Mouse (Mus musculus) heart, embryonic 11.5 days (tissue): ENCODE data around the gene Pyroxd1. TPM values are rescaled to one million over a fixed set of nuclear protein-coding genes. Genes with fewer than 3 reads are reported as not detected.

ENCODE experiments used
- ATAC-seq: fragments of 200-750 bp; cut with Nextera tagmentation; replicated peaks from 2 replicates; pipeline ENCODE4 v1.8.0; 2017; ENCODE audit warnings: moderate library complexity; ENCODE audit not compliant: insufficient number of reproducible peaks, low FRiP score, low TSS enrichment
- H3K27ac ChIP-seq: fragments of 300-500 bp; sonication (generic); 2 replicates; pipeline ENCODE4 v1.5.1; 2014; ENCODE audit warnings: mild to moderate bottlenecking, low read depth, low read length
- H3K27me3 ChIP-seq: fragments of 300-500 bp; sonication (generic); 2 replicates; pipeline ENCODE4 v1.6.1; 2014; ENCODE audit warnings: mild to moderate bottlenecking, low read length, mixed read lengths; ENCODE audit not compliant: control insufficient read depth, insufficient read depth
- H3K36me3 ChIP-seq: fragments of 300-500 bp; sonication (generic); 2 replicates; pipeline ENCODE4 v1.6.1; 2014; ENCODE audit warnings: mild to moderate bottlenecking, low read length, moderate library complexity, mixed read lengths; ENCODE audit not compliant: control insufficient read depth, insufficient read depth
- H3K4me1 ChIP-seq: fragments of 300-500 bp; sonication (generic); 2 replicates; pipeline ENCODE4 v1.6.1; 2014; ENCODE audit warnings: low read length; ENCODE audit not compliant: control insufficient read depth, insufficient read depth
- H3K4me2 ChIP-seq: fragments of 300-500 bp; sonication (generic); 2 replicates; pipeline ENCODE4 v1.6.1; 2014; ENCODE audit warnings: mild to moderate bottlenecking, moderate library complexity
- H3K4me3 ChIP-seq: fragments of 300-500 bp; sonication (generic); 2 replicates; pipeline ENCODE4 v1.5.1; 2014; ENCODE audit warnings: low read depth, low read length
- H3K9ac ChIP-seq: fragments of 300-500 bp; sonication (generic); 2 replicates; pipeline ENCODE4 v1.6.1; 2014; ENCODE audit warnings: mild to moderate bottlenecking, low read depth, low read length, moderate library complexity
- H3K9me3 ChIP-seq: fragments of 300-500 bp; sonication (generic); replicated peaks from 2 replicates; pipeline ENCODE4 v1.6.1; 2016; ENCODE audit warnings: low read length; ENCODE audit not compliant: control insufficient read depth
- WGBS: fragments of 180-500 bp; shearing (Covaris S2); extraction: QIAGEN DNeasy Blood & Tissue Kit; methylation state at CpG from one replicate; pipeline ENCODE4 v1.1.7; 2014; ENCODE audit not compliant: insufficient replicate concordance; 5-methylcytosine and 5-hydroxymethylcytosine counted together
- polyA plus RNA-seq: library from polyadenylated mRNA; unstranded; fragments of >200 nt; fragmentation: Nextera tagmentation; extraction: Ambion mirVana; gene quantifications from 2 replicates; pipeline ENCODE4 v1.2.1, GENCODE M21; 2014

Pyroxd1 gene
- polyA plus RNA-seq, 1 experiment from 2014 or later: 15.8 TPM

- Histone ChIP-seq H3K36me3 (0 out of 2 replicates have a peak, but pooled peaks cover 5% of the 10 kb centered on the region), H3K9me3 (no peaks in the 10 kb centered on the region), H3K9ac (no peak overlapping the region), H3K4me2 (no peak overlapping the region), H3K4me1 (no peaks in the 10 kb centered on the region), H3K4me3 (no peak overlapping the region), H3K27ac (no peak overlapping the region), H3K27me3 (no peaks in the 10 kb centered on the region)
- WGBS: 75% methylated on average over 8 of the region's 8 CpGs
- ATAC-seq: no peak
Measured at GRCm38 (mm10) chr6:142365742-142366472, 20.5 kb downstream of the Pyroxd1 start.

DNA sequence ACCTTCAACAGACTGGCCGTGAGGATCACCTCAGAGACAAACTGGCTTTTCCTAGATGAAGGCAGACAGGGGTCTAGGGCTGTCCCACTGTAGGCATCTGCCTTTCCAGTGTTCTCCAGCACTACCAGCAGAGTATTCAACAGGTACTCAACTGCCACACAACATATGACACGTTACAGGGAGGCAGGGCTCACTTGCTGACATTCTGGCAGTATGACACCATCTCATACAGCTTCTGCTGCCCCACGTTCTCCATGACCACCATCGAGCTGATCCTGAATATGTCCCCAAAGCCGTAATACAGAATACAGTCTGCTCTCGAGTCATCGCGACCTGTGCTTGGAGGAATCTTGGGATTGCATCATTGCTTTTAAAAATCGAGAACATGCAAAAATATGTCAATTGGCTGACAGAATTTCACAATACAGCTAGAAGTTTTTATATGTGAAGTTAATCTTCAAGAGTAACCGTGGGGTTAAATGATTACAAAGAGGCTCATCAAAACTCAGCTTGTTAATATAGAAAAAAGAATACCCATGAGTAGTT is 21.1 kb downstream of the Pyroxd1 start:
- Histone ChIP-seq H3K36me3 (0 out of 2 replicates have a peak, but pooled peaks cover 5% of the 10 kb centered on the region), H3K9me3 (no peaks in the 10 kb centered on the region), H3K27ac (no peak overlapping the region), H3K4me2 (no peak overlapping the region), H3K4me1 (no peaks in the 10 kb centered on the region), H3K9ac (no peak overlapping the region), H3K27me3 (no peaks in the 10 kb centered on the region), H3K4me3 (no peak overlapping the region)
- no peak for ATAC-seq
- WGBS: 88% methylated on average over 10 of the region's 10 CpGs

GRCm38 (mm10) chr6:142367565-142367964 is 22.1 kb downstream of the Pyroxd1 start:
- Histone ChIP-seq H3K27me3 (no peaks in the 10 kb centered on the region), H3K9ac (no peak overlapping the region), H3K4me3 (no peak overlapping the region), H3K9me3 (no peaks in the 10 kb centered on the region), H3K4me1 (no peaks in the 10 kb centered on the region), H3K36me3 (peaks cover 7% of the 10 kb centered on the region; the same call in 1 of the 2 replicates), H3K27ac (no peak overlapping the region), H3K4me2 (no peak overlapping the region)
- ATAC-seq: no peak
- 94% methylated on average over 3 of the region's 3 CpGs for WGBS

GRCm38 (mm10) chr6:142369568-142369967 is 24.1 kb downstream of the Pyroxd1 start:
- Histone ChIP-seq H3K27ac (no peak overlapping the region), H3K9me3 (no peaks in the 10 kb centered on the region), H3K4me1 (no peaks in the 10 kb centered on the region), H3K4me3 (no peak overlapping the region), H3K27me3 (no peaks in the 10 kb centered on the region), H3K4me2 (no peak overlapping the region), H3K36me3 (peaks cover 8% of the 10 kb centered on the region; the same call in 1 of the 2 replicates), H3K9ac (no peak overlapping the region)
- WGBS: 84% methylated on average over 3 of the region's 3 CpGs
- no peak for ATAC-seq

- Histone ChIP-seq H3K4me1 (no peaks in the 10 kb centered on the region), H3K4me2 (no peak overlapping the region), H3K9me3 (no peaks in the 10 kb centered on the region), H3K4me3 (no peak overlapping the region), H3K36me3 (peaks cover 12% of the 10 kb centered on the region), H3K9ac (no peak overlapping the region), H3K27me3 (no peaks in the 10 kb centered on the region), H3K27ac (no peak overlapping the region)
- no peak for ATAC-seq
- WGBS: 83% methylated on average over 1 of the region's 1 CpGs
Measured at GRCm38 (mm10) chr6:142377081-142377480, 31.6 kb downstream of the Pyroxd1 start.

DNA sequence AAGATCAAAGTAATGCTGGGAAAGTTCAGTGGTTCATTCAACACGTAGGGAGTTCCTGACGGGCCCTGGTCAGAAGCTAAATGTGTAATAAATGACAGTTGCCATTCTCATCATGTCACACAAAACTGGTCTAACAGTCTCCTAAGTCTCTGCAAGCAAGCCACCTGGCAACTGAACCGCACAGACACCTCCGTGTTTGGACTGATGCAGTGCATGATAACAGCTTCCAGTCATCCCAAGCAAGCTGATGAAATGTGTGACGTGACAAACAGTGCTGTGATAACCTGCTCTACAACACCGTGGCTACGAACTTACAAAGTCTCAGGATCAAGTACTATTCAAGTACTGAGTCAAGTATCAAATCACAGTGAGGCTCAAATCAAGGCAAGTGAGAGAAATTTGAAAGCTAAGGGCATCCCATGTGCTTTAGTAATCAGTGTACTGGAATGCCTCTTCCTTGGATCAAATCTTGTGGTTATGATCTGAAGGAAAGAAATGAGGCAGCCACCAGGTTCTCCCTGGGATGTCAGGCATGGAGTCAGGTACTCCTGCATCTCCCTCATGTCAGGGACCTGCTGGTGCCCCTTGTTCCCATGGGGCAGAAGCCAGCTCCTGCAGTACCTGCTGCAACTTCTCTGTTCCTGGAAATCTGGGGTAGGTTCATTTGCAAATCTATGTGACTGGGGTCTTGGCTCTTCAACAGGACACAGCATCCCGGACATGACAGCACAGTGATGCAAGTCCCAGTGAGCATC is 33.3 kb downstream of the Pyroxd1 start:
- Histone ChIP-seq H3K9me3 (no peaks in the 10 kb centered on the region), H3K4me1 (no peaks in the 10 kb centered on the region), H3K4me3 (no peak overlapping the region), H3K36me3 (peaks cover 9% of the 10 kb centered on the region; the same call in 1 of the 2 replicates), H3K4me2 (no peak overlapping the region), H3K27me3 (no peaks in the 10 kb centered on the region), H3K27ac (no peak overlapping the region), H3K9ac (no peak overlapping the region)
- WGBS: 84% methylated on average over 8 of the region's 8 CpGs
- no peak for ATAC-seq

DNA sequence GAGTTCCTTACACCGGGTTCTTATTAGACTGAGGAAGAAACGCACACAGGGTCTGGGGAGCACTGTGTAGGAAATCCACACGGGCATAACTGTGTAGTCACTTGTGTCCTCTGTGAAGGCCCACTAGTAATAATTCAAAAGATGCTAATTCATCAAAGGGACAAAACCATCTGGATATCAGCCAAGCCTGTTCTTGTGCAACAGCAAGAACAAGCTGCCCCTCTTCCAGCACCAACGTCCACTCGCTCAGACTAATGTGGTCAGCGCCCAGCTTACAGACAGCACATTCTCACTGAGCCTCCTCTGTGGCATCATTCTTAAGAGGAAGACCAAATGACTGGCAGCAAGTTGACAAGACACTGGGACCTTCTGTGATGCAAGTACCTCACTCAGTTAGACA is 34.5 kb downstream of the Pyroxd1 start:
- Histone ChIP-seq H3K9me3 (no peaks in the 10 kb centered on the region), H3K4me3 (no peak overlapping the region), H3K4me1 (no peaks in the 10 kb centered on the region), H3K36me3 (peaks cover 9% of the 10 kb centered on the region; the same call in 1 of the 2 replicates), H3K27ac (no peak overlapping the region), H3K9ac (no peak overlapping the region), H3K27me3 (no peaks in the 10 kb centered on the region), H3K4me2 (no peak overlapping the region)
- no peak for ATAC-seq
- WGBS: 89% methylated on average over 6 of the region's 6 CpGs

DNA sequence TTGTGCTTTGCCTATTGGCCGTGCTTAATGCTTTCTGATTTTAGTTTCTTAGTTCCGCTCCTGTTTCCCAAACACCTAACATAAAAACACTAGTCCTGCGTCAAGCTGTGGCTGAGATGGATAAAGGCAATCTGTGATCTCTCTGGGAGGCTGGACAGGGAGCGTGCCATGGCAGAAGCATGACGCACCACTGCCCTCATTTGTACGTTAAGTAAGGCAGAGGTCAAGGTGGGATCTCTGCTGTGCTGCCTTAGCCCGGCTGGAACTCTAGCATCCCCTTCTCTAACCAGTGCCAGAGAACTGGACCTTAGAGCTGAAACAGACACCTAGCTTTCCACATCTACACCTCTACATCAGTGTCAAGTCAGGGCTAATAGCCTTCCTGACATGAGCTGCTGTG is 36.2 kb downstream of the Pyroxd1 start:
- Histone ChIP-seq H3K36me3 (peaks cover 4% of the 10 kb centered on the region; the same call in 1 of the 2 replicates), H3K27ac (no peak overlapping the region), H3K4me2 (no peak overlapping the region), H3K4me1 (peaks cover 3% of the 10 kb centered on the region; the same call in 1 of the 2 replicates), H3K9me3 (no peaks in the 10 kb centered on the region), H3K4me3 (no peak overlapping the region), H3K27me3 (no peaks in the 10 kb centered on the region), H3K9ac (no peak overlapping the region)
- WGBS: 86% methylated on average over 7 of the region's 7 CpGs
- ATAC-seq: no peak
